Mouse (Mus musculus): ENCODE measurements around the gene Gphb5. TPM values are rescaled to one million over a fixed set of nuclear protein-coding genes. Genes with fewer than 3 reads are reported as not detected.

The Gphb5 gene
- total and polyA plus RNA-seq, 2 experiments from 2014 or later = not detected

DNA sequence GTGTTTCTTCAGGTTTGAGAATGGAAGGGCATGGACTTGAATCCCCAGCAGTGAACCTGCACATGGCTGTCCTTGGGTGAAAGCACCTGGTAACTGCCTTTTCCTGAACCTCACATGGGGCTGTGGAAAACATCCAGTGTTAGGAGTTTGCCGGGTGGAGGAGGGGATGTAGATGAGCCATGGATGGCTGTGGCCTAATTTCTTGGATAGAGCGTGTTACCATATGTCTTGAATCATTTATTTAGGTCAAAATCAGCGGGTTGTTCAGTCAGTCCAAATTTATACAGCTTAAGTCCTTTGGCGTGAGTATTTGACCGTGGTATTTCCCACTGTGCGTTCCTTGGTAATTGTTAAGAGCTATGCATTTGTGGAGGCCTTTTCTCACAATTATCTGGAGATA, 40.5 kb downstream of the Gphb5 start:
- Histone ChIP-seq H3K9me3 (replicated peaks; ENCODE audit: control insufficient read depth, low read length) (no peaks in the 10 kb centered on the region), H3K36me3 (replicated peaks; ENCODE audit: control insufficient read depth, insufficient read depth, low read length) (0 out of 2 replicates have a peak, but pooled peaks cover 8% of the 10 kb centered on the region), H3K27me3 (ENCODE audit: control insufficient read depth, insufficient read depth, low read length) (no peaks in the 10 kb centered on the region), H3K4me2 (ENCODE audit: low read depth, low read length) (no peak overlapping the region), H3K4me3 (ENCODE audit: low read depth, low read length) (no peak overlapping the region), H3K9ac (replicated peaks; ENCODE audit: low read depth, low read length) (no peak overlapping the region), H3K4me1 (ENCODE audit: control insufficient read depth, insufficient read depth) (no peaks in the 10 kb centered on the region), H3K27ac (ENCODE audit: low read depth) (no peak overlapping the region)
- DNase-seq (ENCODE audit: low spot score) (no peak), ATAC-seq (ENCODE audit: insufficient read depth, low read depth) (no peak)
- 78% methylated on average over 6 of the region's 6 CpGs for WGBS
- TF ChIP-seq CTCF (IDR thresholded peaks at IDR 0.05; ENCODE audit: low read depth) (no peak), EP300 (IDR thresholded peaks at IDR 0.05; ENCODE audit: low read depth) (no peak)

DNA sequence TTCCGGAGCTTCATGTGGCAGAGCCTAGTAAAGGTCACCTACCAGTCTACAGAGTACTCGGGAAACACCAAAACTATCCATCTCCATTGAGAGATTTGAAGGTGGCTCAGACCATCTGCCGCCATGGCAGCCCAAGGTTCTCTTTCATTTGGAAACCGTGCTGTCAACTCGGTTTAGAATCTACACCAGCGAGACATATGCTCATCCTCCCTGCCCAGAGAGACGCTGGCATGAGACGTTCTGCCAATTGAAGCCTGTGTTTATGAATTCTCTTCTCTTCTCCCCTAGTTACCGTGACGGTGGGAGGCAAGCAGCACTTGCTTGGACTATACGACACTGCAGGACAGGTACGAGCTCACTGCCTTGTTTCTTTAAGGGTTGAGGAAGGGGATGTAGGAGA, 41.5 kb downstream of the Gphb5 start:
- 0 out of 2 replicates have a peak, but pooled peaks cover 8% of the 10 kb centered on the region for H3K36me3 ChIP-seq (replicated peaks; ENCODE audit: control insufficient read depth, insufficient read depth, low read length)
- WGBS = 90% methylated on average over 12 of the region's 12 CpGs
- no peaks in the 10 kb centered on the region for H3K4me1 ChIP-seq (ENCODE audit: control insufficient read depth, insufficient read depth)
- no peaks in the 10 kb centered on the region for H3K9me3 ChIP-seq (replicated peaks; ENCODE audit: control insufficient read depth, low read length)
- no peak overlapping the region for H3K4me2 ChIP-seq (ENCODE audit: low read depth, low read length)
- H3K4me3 ChIP-seq (ENCODE audit: low read depth, low read length) = no peak overlapping the region
- TF ChIP-seq CTCF (IDR thresholded peaks at IDR 0.05; ENCODE audit: low read depth) (no peak), EP300 (IDR thresholded peaks at IDR 0.05; ENCODE audit: low read depth) (no peak)
- DNase-seq (ENCODE audit: low spot score) (no peak), ATAC-seq (ENCODE audit: insufficient read depth, low read depth) (no peak)
- no peak overlapping the region for H3K27ac ChIP-seq (ENCODE audit: low read depth)
- H3K27me3 ChIP-seq (ENCODE audit: control insufficient read depth, insufficient read depth, low read length) = no peaks in the 10 kb centered on the region
- H3K9ac ChIP-seq (replicated peaks; ENCODE audit: low read depth, low read length) = no peak overlapping the region

DNA sequence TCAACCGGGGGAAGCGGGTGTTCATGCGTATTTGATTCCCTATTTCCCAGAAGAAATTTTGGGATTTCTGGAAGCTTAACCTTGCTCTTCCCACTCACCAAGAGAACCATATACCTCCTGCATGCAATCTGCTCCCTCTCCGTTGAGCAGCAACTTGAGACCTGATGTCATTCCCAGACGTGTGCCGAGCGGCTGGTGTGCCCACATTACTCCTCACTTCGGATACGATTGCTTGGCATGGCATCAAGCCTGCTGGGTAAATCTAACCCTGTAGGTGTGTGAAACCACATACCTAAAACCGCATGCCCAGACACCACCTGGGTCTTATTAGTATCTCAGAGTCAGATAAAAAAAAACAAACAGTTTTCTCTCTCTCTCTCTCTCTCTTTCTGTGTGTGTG, 42.1 kb downstream of the Gphb5 start:
- no peak for TF ChIP-seq EP300 (IDR thresholded peaks at IDR 0.05; ENCODE audit: low read depth)
- no peak for TF ChIP-seq CTCF (IDR thresholded peaks at IDR 0.05; ENCODE audit: low read depth)
- Histone ChIP-seq H3K27ac (ENCODE audit: low read depth) (no peak overlapping the region), H3K9me3 (replicated peaks; ENCODE audit: control insufficient read depth, low read length) (no peaks in the 10 kb centered on the region), H3K4me2 (ENCODE audit: low read depth, low read length) (no peak overlapping the region), H3K9ac (replicated peaks; ENCODE audit: low read depth, low read length) (no peak overlapping the region), H3K27me3 (ENCODE audit: control insufficient read depth, insufficient read depth, low read length) (no peaks in the 10 kb centered on the region), H3K4me1 (ENCODE audit: control insufficient read depth, insufficient read depth) (0 out of 2 replicates have a peak, but pooled peaks cover 3% of the 10 kb centered on the region), H3K4me3 (ENCODE audit: low read depth, low read length) (no peak overlapping the region), H3K36me3 (replicated peaks; ENCODE audit: control insufficient read depth, insufficient read depth, low read length) (0 out of 2 replicates have a peak, but pooled peaks cover 8% of the 10 kb centered on the region)
- DNase-seq (ENCODE audit: low spot score) = no peak
- ATAC-seq (ENCODE audit: insufficient read depth, low read depth) = no peak
- 91% methylated on average over 10 of the region's 10 CpGs for WGBS

DNA sequence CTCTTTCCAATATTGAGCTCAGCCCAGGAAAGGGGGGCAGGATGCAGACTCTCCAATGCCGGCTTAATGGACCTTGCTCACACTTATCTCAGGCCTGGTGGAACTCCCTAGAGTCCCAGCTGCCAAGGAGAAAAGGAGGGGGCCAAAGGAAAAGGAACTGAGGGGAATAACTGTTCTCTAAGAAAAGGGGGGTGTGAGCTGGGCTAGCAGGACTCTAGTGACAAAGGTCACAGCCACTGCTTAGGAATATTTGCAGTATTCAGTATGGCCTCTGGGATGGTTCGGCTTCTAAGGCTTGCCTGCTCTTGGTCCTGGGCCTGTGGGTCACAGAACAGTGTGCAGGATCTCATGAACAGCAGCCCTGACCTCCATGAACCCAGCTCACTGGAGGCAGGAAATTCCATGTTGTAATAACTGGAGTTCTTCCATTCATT, 47.1 kb downstream of the Gphb5 start:
- H3K27me3 ChIP-seq (ENCODE audit: control insufficient read depth, insufficient read depth, low read length) = no peaks in the 10 kb centered on the region
- ATAC-seq (ENCODE audit: insufficient read depth, low read depth) (peak; percentile 67), DNase-seq (ENCODE audit: low spot score) (peak; percentile 35)
- TF ChIP-seq CTCF (IDR thresholded peaks at IDR 0.05; ENCODE audit: low read depth) (no peak), EP300 (IDR thresholded peaks at IDR 0.05; ENCODE audit: low read depth) (no peak)
- 0 out of 2 replicates have a peak, but pooled peaks cover 19% of the 10 kb centered on the region for H3K4me1 ChIP-seq (ENCODE audit: control insufficient read depth, insufficient read depth)
- no peak overlapping the region for H3K4me2 ChIP-seq (ENCODE audit: low read depth, low read length)
- 21% methylated on average over 2 of the region's 2 CpGs for WGBS
- no peaks in the 10 kb centered on the region for H3K9me3 ChIP-seq (replicated peaks; ENCODE audit: control insufficient read depth, low read length)
- H3K36me3 ChIP-seq (replicated peaks; ENCODE audit: control insufficient read depth, insufficient read depth, low read length) = no peaks in the 10 kb centered on the region
- no peak overlapping the region for H3K9ac ChIP-seq (replicated peaks; ENCODE audit: low read depth, low read length)
- H3K27ac ChIP-seq (ENCODE audit: low read depth) = peak overlapping the region; percentile 19; the same call in 1 of the 2 replicates
- no peak overlapping the region for H3K4me3 ChIP-seq (ENCODE audit: low read depth, low read length)

GRCm38 (mm10) chr12:75368527-75368926, 48.1 kb downstream of the Gphb5 start:
- DNase-seq (ENCODE audit: low spot score) = no peak
- H3K4me1 ChIP-seq (ENCODE audit: control insufficient read depth, insufficient read depth) = 0 out of 2 replicates have a peak, but pooled peaks cover 19% of the 10 kb centered on the region
- TF ChIP-seq CTCF (IDR thresholded peaks at IDR 0.05; ENCODE audit: low read depth) (no peak), EP300 (IDR thresholded peaks at IDR 0.05; ENCODE audit: low read depth) (no peak)
- ATAC-seq (ENCODE audit: insufficient read depth, low read depth) = no peak
- H3K36me3 ChIP-seq (replicated peaks; ENCODE audit: control insufficient read depth, insufficient read depth, low read length) = no peaks in the 10 kb centered on the region
- H3K27ac ChIP-seq (ENCODE audit: low read depth) = 0 out of 2 replicates have a peak overlapping the region, but pooled peaks have one; percentile 19
- H3K9ac ChIP-seq (replicated peaks; ENCODE audit: low read depth, low read length) = no peak overlapping the region
- H3K9me3 ChIP-seq (replicated peaks; ENCODE audit: control insufficient read depth, low read length) = no peaks in the 10 kb centered on the region
- WGBS = 73% methylated on average over 5 of the region's 5 CpGs
- H3K4me2 ChIP-seq (ENCODE audit: low read depth, low read length) = no peak overlapping the region
- no peaks in the 10 kb centered on the region for H3K27me3 ChIP-seq (ENCODE audit: control insufficient read depth, insufficient read depth, low read length)
- H3K4me3 ChIP-seq (ENCODE audit: low read depth, low read length) = no peak overlapping the region

GRCm38 (mm10) chr12:75367371-75367770, 49.2 kb downstream of the Gphb5 start:
- no peaks in the 10 kb centered on the region for H3K27me3 ChIP-seq (ENCODE audit: control insufficient read depth, insufficient read depth, low read length)
- WGBS = 84% methylated on average over 6 of the region's 6 CpGs
- H3K4me2 ChIP-seq (ENCODE audit: low read depth, low read length) = no peak overlapping the region
- H3K27ac ChIP-seq (ENCODE audit: low read depth) = no peak overlapping the region
- ATAC-seq (ENCODE audit: insufficient read depth, low read depth) = no peak
- no peak for DNase-seq (ENCODE audit: low spot score)
- no peak for TF ChIP-seq CTCF (IDR thresholded peaks at IDR 0.05; ENCODE audit: low read depth)
- no peak for TF ChIP-seq EP300 (IDR thresholded peaks at IDR 0.05; ENCODE audit: low read depth)
- no peak overlapping the region for H3K9ac ChIP-seq (replicated peaks; ENCODE audit: low read depth, low read length)
- no peaks in the 10 kb centered on the region for H3K36me3 ChIP-seq (replicated peaks; ENCODE audit: control insufficient read depth, insufficient read depth, low read length)
- H3K9me3 ChIP-seq (replicated peaks; ENCODE audit: control insufficient read depth, low read length) = no peaks in the 10 kb centered on the region
- 0 out of 2 replicates have a peak, but pooled peaks cover 19% of the 10 kb centered on the region for H3K4me1 ChIP-seq (ENCODE audit: control insufficient read depth, insufficient read depth)
- no peak overlapping the region for H3K4me3 ChIP-seq (ENCODE audit: low read depth, low read length)

All from heart, postnatal 0 days (tissue).